Mouse (Mus musculus): ENCODE results near the gene Dagla. TPM values are rescaled to one million over a fixed set of nuclear protein-coding genes. Genes with fewer than 3 reads are reported as not detected.
A peak's percentile ranks its signal among the peaks of the same experiment; 100 is the strongest.

Gene Dagla
- polyA plus RNA-seq, 2 experiments, result 2.4 to 8.1 TPM

GRCm38 (mm10) chr19:10304395-10304794, 282 bp downstream of the Dagla start:
- Histone ChIP-seq H3K27me3 (ENCODE audit: control insufficient read depth, insufficient read depth, low read length) (0 out of 2 replicates have a peak, but pooled peaks cover 5% of the 10 kb centered on the region), H3K27ac (replicated peaks; ENCODE audit: low read depth, low read length) (no peak overlapping the region), H3K9me3 (ENCODE audit: control insufficient read depth, low read length) (no peaks in the 10 kb centered on the region), H3K9ac (ENCODE audit: low read depth, low read length, severe bottlenecking) (peak overlapping the region; percentile 81), H3K36me3 (ENCODE audit: control insufficient read depth, insufficient read depth, low read length) (no peaks in the 10 kb centered on the region), H3K4me2 (replicated peaks; ENCODE audit: low read depth, low read length, severe bottlenecking) (peak overlapping the region; percentile 99), H3K4me3 (replicated peaks; ENCODE audit: low read length) (peak overlapping the region; percentile 73), H3K4me1 (ENCODE audit: control insufficient read depth, insufficient read depth, low read length) (peaks cover 21% of the 10 kb centered on the region)
- 6% methylated on average over 37 of the region's 37 CpGs for WGBS
- ATAC-seq (ENCODE audit: low FRiP score, low read depth), result no peak
- DNase-seq (ENCODE audit: low spot score), result no peak
- no peak for TF ChIP-seq POLR2A (IDR thresholded peaks at IDR 0.05; ENCODE audit: borderline replicate concordance, extremely low read depth, insufficient read depth, insufficient read length)

DNA sequence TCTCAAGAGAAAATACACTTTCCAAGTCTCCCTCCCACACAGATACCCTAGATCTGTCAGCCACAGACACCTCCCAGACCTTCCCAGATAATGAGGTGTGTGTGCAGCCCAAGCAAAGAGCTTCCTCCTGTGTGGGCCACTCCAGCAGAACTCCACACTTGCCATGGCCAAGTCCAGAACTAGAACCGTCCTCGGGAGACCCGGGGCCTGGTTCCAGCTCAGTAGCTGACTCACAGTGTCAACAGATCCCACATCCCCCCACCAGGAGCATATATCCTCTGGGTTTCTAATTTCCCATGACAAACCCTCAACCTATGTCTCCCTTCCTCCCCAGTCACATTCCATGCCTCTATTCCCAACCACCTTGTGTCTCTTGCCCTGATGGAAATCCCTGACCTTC, 1.8 kb downstream of the Dagla start:
- TF ChIP-seq POLR2A (IDR thresholded peaks at IDR 0.05; ENCODE audit: borderline replicate concordance, extremely low read depth, insufficient read depth, insufficient read length), result no peak
- H3K9ac ChIP-seq (ENCODE audit: low read depth, low read length, severe bottlenecking), result no peak overlapping the region
- no peak overlapping the region for H3K4me2 ChIP-seq (replicated peaks; ENCODE audit: low read depth, low read length, severe bottlenecking)
- no peak overlapping the region for H3K4me3 ChIP-seq (replicated peaks; ENCODE audit: low read length)
- no peaks in the 10 kb centered on the region for H3K9me3 ChIP-seq (ENCODE audit: control insufficient read depth, low read length)
- no peak overlapping the region for H3K27ac ChIP-seq (replicated peaks; ENCODE audit: low read depth, low read length)
- WGBS, result 90% methylated on average over 3 of the region's 3 CpGs
- no peaks in the 10 kb centered on the region for H3K36me3 ChIP-seq (ENCODE audit: control insufficient read depth, insufficient read depth, low read length)
- ATAC-seq (ENCODE audit: low FRiP score, low read depth), result no peak
- no peak for DNase-seq (ENCODE audit: low spot score)
- H3K4me1 ChIP-seq (ENCODE audit: control insufficient read depth, insufficient read depth, low read length), result peaks cover 16% of the 10 kb centered on the region
- H3K27me3 ChIP-seq (ENCODE audit: control insufficient read depth, insufficient read depth, low read length), result 0 out of 2 replicates have a peak, but pooled peaks cover 5% of the 10 kb centered on the region

DNA sequence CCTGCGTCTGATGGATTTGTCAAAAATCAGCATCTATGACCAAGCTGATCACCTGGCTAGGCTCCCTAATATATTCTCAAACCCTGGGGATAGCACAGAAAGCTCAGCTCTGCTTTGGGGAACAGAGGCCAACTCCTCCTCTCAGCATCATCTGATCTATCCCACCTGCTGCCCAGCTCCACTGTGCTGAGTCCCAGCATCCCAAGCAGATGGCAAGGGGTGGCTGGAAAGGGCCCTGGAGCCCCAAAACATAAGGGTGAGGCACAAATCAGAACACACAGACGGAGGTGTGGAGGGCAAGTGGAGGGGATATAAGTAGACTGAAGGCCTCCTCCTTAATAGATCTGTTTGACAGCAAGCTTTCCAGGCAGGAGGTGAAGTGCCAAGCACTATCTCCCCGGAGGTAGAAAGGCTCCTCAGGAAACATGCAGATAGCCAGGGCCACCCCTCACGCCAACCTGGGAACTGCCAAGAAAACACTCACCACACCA, 2.8 kb downstream of the Dagla start:
- H3K4me1 ChIP-seq (ENCODE audit: control insufficient read depth, insufficient read depth, low read length), result peaks cover 18% of the 10 kb centered on the region
- no peak for TF ChIP-seq POLR2A (IDR thresholded peaks at IDR 0.05; ENCODE audit: borderline replicate concordance, extremely low read depth, insufficient read depth, insufficient read length)
- H3K36me3 ChIP-seq (ENCODE audit: control insufficient read depth, insufficient read depth, low read length), result no peaks in the 10 kb centered on the region
- H3K9me3 ChIP-seq (ENCODE audit: control insufficient read depth, low read length), result no peaks in the 10 kb centered on the region
- no peak for ATAC-seq (ENCODE audit: low FRiP score, low read depth)
- H3K4me2 ChIP-seq (replicated peaks; ENCODE audit: low read depth, low read length, severe bottlenecking), result no peak overlapping the region
- H3K27me3 ChIP-seq (ENCODE audit: control insufficient read depth, insufficient read depth, low read length), result 0 out of 2 replicates have a peak, but pooled peaks cover 5% of the 10 kb centered on the region
- no peak overlapping the region for H3K9ac ChIP-seq (ENCODE audit: low read depth, low read length, severe bottlenecking)
- WGBS, result 69% methylated on average over 4 of the region's 4 CpGs
- H3K27ac ChIP-seq (replicated peaks; ENCODE audit: low read depth, low read length), result no peak overlapping the region
- H3K4me3 ChIP-seq (replicated peaks; ENCODE audit: low read length), result no peak overlapping the region
- no peak for DNase-seq (ENCODE audit: low spot score)

- H3K36me3 ChIP-seq (ENCODE audit: control insufficient read depth, insufficient read depth, low read length), result no peaks in the 10 kb centered on the region
- no peak for DNase-seq (ENCODE audit: low spot score)
- no peak overlapping the region for H3K9ac ChIP-seq (ENCODE audit: low read depth, low read length, severe bottlenecking)
- H3K27me3 ChIP-seq (ENCODE audit: control insufficient read depth, insufficient read depth, low read length), result 0 out of 2 replicates have a peak, but pooled peaks cover 5% of the 10 kb centered on the region
- WGBS, result 72% methylated on average over 11 of the region's 11 CpGs
- no peak for ATAC-seq (ENCODE audit: low FRiP score, low read depth)
- no peaks in the 10 kb centered on the region for H3K9me3 ChIP-seq (ENCODE audit: control insufficient read depth, low read length)
- H3K4me3 ChIP-seq (replicated peaks; ENCODE audit: low read length), result no peak overlapping the region
- peaks cover 25% of the 10 kb centered on the region for H3K4me1 ChIP-seq (ENCODE audit: control insufficient read depth, insufficient read depth, low read length)
- H3K27ac ChIP-seq (replicated peaks; ENCODE audit: low read depth, low read length), result no peak overlapping the region
- no peak for TF ChIP-seq POLR2A (IDR thresholded peaks at IDR 0.05; ENCODE audit: borderline replicate concordance, extremely low read depth, insufficient read depth, insufficient read length)
- no peak overlapping the region for H3K4me2 ChIP-seq (replicated peaks; ENCODE audit: low read depth, low read length, severe bottlenecking)
Observed at GRCm38 (mm10) chr19:10301263-10301662, 3.4 kb downstream of the Dagla start.

GRCm38 (mm10) chr19:10300809-10301208, 3.9 kb downstream of the Dagla start:
- 59% methylated on average over 4 of the region's 4 CpGs for WGBS
- Histone ChIP-seq H3K27me3 (ENCODE audit: control insufficient read depth, insufficient read depth, low read length) (0 out of 2 replicates have a peak, but pooled peaks cover 5% of the 10 kb centered on the region), H3K36me3 (ENCODE audit: control insufficient read depth, insufficient read depth, low read length) (no peaks in the 10 kb centered on the region), H3K9ac (ENCODE audit: low read depth, low read length, severe bottlenecking) (no peak overlapping the region), H3K27ac (replicated peaks; ENCODE audit: low read depth, low read length) (no peak overlapping the region), H3K4me3 (replicated peaks; ENCODE audit: low read length) (no peak overlapping the region), H3K9me3 (ENCODE audit: control insufficient read depth, low read length) (no peaks in the 10 kb centered on the region), H3K4me2 (replicated peaks; ENCODE audit: low read depth, low read length, severe bottlenecking) (no peak overlapping the region), H3K4me1 (ENCODE audit: control insufficient read depth, insufficient read depth, low read length) (peaks cover 29% of the 10 kb centered on the region)
- no peak for TF ChIP-seq POLR2A (IDR thresholded peaks at IDR 0.05; ENCODE audit: borderline replicate concordance, extremely low read depth, insufficient read depth, insufficient read length)
- ATAC-seq (ENCODE audit: low FRiP score, low read depth) (no peak), DNase-seq (ENCODE audit: low spot score) (no peak)

All from limb, embryonic 14.5 days (tissue).